Mouse (Mus musculus): ENCODE data around the gene Zfp280d.

DNA sequence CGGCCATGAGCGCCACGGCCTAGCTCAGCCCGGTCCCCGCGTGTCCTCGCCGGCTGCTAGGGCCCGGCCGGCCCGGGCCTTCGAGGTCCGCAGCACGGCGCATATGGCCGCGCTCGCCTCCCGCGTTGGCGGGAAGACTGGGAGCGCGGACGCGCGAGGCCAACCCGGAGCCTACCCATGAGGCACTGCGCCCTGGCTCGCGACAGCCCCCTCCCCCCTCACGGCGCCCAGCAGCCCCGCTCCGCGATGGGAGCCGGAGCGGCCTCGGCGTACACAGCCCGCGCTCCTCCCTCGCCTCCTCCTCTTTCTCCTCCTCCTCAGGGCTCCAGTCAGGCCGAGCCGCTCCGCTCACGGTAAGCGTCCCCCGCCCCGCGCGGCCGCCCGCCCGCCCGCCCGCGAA, at the start of gene Zfp280d:
- TF ChIP-seq POLR2A (IDR thresholded peaks at IDR 0.05; ENCODE audit: extremely low read depth, insufficient read depth, low read length) (peak; percentile 50), CTCF (IDR thresholded peaks at IDR 0.05; ENCODE audit: extremely low read depth, insufficient read depth, low read length) (no peak)

Measured in cortical plate, adult 2 months (tissue).